Mouse (Mus musculus) cerebellum, adult 2 months (tissue): ENCODE measurements around the gene Rfx2.

Experiments
- CTCF ChIP-seq: fragments of 200-500 bp; IDR thresholded peaks from 2 replicates; pipeline ENCODE4 v1.5.1; 2011; ENCODE audit warnings: low read depth, mild to moderate bottlenecking, control low read depth, low read length, moderate library complexity, borderline replicate concordance; ENCODE audit not compliant: insufficient read depth
- POLR2A ChIP-seq: fragments of 200-500 bp; IDR thresholded peaks from 2 replicates; pipeline ENCODE4 v1.6.1; 2011; ENCODE audit warnings: low read length, control low read depth, borderline replicate concordance; ENCODE audit not compliant: insufficient read depth

GRCm38 (mm10) chr17:56872512-56872911, 41.7 kb upstream of the Rfx2 start:
- TF ChIP-seq CTCF (no peak), POLR2A (no peak)
